Mouse (Mus musculus) midbrain, embryonic 11.5 days (tissue): ENCODE data around the gene Elovl1. TPM values are rescaled to one million over a fixed set of nuclear protein-coding genes. Genes with fewer than 3 reads are reported as not detected.

Experiments
- ATAC-seq: fragments of 200-750 bp; cut with Nextera tagmentation; 2 replicates; pipeline ENCODE4 v1.8.0; 2017; ENCODE audit warnings: moderate TSS enrichment, moderate library complexity; ENCODE audit not compliant: low FRiP score
- DNase-seq: peaks from one replicate; pipeline ENCODE4 v3.0.0; 2015; ENCODE audit warnings: low spot score; ENCODE audit errors: missing footprints
- H3K27ac ChIP-seq: fragments of 300-500 bp; sonication (generic); 2 replicates; pipeline ENCODE4 v1.5.1; 2014; ENCODE audit warnings: low read depth, low read length
- H3K27me3 ChIP-seq: fragments of 300-500 bp; sonication (generic); 2 replicates; pipeline ENCODE4 v1.6.1; 2014; ENCODE audit warnings: mild to moderate bottlenecking, low read length, moderate library complexity, mixed read lengths; ENCODE audit not compliant: control insufficient read depth, insufficient read depth
- H3K36me3 ChIP-seq: fragments of 300-500 bp; sonication (generic); 2 replicates; pipeline ENCODE4 v1.6.1; 2014; ENCODE audit warnings: mild to moderate bottlenecking, low read length, moderate library complexity, mixed read lengths; ENCODE audit not compliant: control insufficient read depth, insufficient read depth
- H3K4me1 ChIP-seq: fragments of 300-500 bp; sonication (generic); 2 replicates; pipeline ENCODE4 v1.6.1; 2014; ENCODE audit warnings: low read length; ENCODE audit not compliant: control insufficient read depth, insufficient read depth
- H3K4me2 ChIP-seq: fragments of 300-500 bp; sonication (generic); 2 replicates; pipeline ENCODE4 v1.6.1; 2014; ENCODE audit warnings: mild to moderate bottlenecking, moderate library complexity
- H3K4me3 ChIP-seq: fragments of 300-500 bp; sonication (generic); 2 replicates; pipeline ENCODE4 v1.5.1; 2014; ENCODE audit warnings: low read depth, low read length
- H3K9ac ChIP-seq: fragments of 300-500 bp; sonication (generic); 2 replicates; pipeline ENCODE4 v1.6.1; 2014; ENCODE audit warnings: low read length
- H3K9me3 ChIP-seq: fragments of 300-500 bp; sonication (generic); 2 replicates; pipeline ENCODE4 v1.6.1; 2016; ENCODE audit warnings: low read length; ENCODE audit not compliant: control insufficient read depth
- WGBS: fragments of 180-500 bp; shearing (Covaris S2); extraction: QIAGEN DNeasy Blood & Tissue Kit; methylation state at CpG from one replicate; pipeline ENCODE4 v1.1.7; 2014; 5-methylcytosine and 5-hydroxymethylcytosine counted together
- polyA plus RNA-seq: library from polyadenylated mRNA; unstranded; fragments of >200 nt; fragmentation: Nextera tagmentation; extraction: Ambion mirVana; gene quantifications from 2 replicates; pipeline ENCODE4 v1.2.1, GENCODE M21; 2014

The Elovl1 gene
- polyA plus RNA-seq, 1 experiment from 2014 or later, result 35.6 TPM

DNA sequence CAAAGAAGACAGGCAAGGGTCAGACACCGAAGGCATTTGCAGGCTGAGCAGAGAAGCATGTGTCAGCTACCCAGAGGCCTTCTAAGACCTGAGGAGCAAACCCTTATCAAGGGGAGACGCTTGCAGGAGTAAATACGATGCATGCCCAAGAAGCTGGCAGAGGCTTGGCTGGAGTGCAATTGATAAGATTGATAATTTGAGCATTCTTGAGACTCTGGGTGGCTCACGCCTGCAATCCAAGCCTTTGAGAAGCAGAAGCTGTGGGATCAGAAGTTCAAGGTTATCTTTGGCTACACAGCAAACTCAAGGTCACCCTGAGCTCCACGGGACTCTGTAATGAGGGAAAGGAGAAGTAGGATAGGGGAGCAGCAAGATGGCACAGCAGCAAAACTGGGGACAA lies 26.0 kb upstream of the Elovl1 start:
- Histone ChIP-seq H3K4me1 (no peaks in the 10 kb centered on the region), H3K9me3 (no peaks in the 10 kb centered on the region), H3K4me3 (no peak overlapping the region), H3K27ac (no peak overlapping the region), H3K4me2 (no peak overlapping the region), H3K27me3 (no peaks in the 10 kb centered on the region), H3K36me3 (peaks cover 11% of the 10 kb centered on the region; the same call in 1 of the 2 replicates), H3K9ac (no peak overlapping the region)
- ATAC-seq (no peak), DNase-seq (peak; percentile 17)
- 92% methylated on average over 5 of the region's 5 CpGs for WGBS

DNA sequence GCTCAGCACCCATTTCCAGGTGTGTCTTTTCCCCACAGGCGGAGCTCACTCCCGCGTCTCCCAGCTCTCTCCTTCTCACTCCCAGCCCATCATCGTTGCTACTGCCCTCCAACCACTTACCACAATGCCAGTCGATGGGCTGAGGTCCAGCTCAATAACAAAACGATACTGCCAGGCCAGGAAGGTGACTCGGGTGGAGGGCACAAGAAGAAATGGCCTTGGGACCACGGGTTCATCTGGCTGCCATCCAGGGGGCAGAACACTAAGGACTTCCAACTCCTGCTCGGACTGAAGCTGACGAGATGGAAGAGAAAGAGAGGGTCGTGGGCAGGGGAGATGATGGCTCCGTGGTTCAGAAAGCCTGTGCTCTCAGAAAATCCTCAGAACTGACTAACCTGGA lies 25.2 kb upstream of the Elovl1 start:
- 94% methylated on average over 12 of the region's 12 CpGs for WGBS
- peaks cover 11% of the 10 kb centered on the region; the same call in 1 of the 2 replicates for H3K36me3 ChIP-seq

DNA sequence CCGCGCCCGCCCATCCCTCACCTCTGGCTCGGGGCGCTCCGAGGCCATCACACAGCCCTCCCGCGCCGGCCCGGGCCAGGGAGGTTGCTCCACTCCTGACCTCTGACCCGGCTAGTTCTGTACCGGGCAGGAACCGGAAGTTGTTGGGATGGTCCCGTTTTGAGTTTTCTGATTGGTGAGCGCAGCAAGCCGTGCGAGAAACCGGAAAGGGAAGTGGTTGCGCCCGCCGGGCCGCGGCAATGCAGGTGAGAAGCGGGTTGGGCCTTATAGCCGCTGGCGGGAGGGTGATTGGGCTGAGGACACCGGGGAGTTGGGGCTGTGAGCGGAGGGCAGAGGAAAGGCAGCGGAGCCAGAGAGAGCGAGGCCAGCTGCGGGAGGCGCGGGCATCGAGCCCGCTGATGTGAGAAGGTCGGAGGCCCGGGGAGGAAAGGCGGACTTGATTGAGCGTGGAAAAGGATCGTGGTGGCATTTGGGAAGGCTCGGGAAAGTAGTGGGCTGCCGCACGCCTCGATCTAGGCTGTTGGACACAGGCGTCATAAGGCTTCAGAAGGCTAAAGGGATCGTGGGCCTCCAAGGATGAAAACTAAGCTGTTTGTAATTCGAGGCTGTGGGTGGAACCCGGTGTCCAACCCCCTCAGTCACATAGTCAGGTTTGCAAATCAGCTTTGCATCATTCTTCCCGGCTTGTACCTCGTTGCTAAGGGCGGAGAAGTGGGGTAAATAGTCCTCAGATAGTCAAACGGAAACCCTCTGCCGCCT lies 18.6 kb upstream of the Elovl1 start, which contains the start of the genes Szt2 and Med8:
Szt2 (minus strand) TSS at position 132 of the 759 bp plus-strand sequence.
Med8 (plus strand) TSS at position 196 of the 759 bp plus-strand sequence.
- ATAC-seq, result peak; percentile 97
- H3K4me1 ChIP-seq, result peaks cover 16% of the 10 kb centered on the region
- H3K9me3 ChIP-seq, result no peaks in the 10 kb centered on the region
- peaks cover 9% of the 10 kb centered on the region for H3K36me3 ChIP-seq
- H3K9ac ChIP-seq, result peak within 1 kb of the TSS; percentile 91
- H3K27me3 ChIP-seq, result no peaks in the 10 kb centered on the region
- H3K4me2 ChIP-seq, result peak within 1 kb of the TSS; percentile 93
- WGBS, result under 1% methylated on average over 53 of the region's 53 CpGs
- DNase-seq, result peak; percentile 97
- peak within 1 kb of the TSS; percentile 88 for H3K4me3 ChIP-seq
- H3K27ac ChIP-seq, result no peak within 1 kb of the TSS

More for the DNA sequence above, 25.2 kb upstream of the Elovl1 start:
- Histone ChIP-seq H3K4me2 (no peak overlapping the region), H3K9ac (no peak overlapping the region), H3K9me3 (no peaks in the 10 kb centered on the region), H3K4me3 (no peak overlapping the region), H3K27ac (no peak overlapping the region), H3K4me1 (no peaks in the 10 kb centered on the region), H3K27me3 (no peaks in the 10 kb centered on the region)
- ATAC-seq (no peak), DNase-seq (no peak)

DNA sequence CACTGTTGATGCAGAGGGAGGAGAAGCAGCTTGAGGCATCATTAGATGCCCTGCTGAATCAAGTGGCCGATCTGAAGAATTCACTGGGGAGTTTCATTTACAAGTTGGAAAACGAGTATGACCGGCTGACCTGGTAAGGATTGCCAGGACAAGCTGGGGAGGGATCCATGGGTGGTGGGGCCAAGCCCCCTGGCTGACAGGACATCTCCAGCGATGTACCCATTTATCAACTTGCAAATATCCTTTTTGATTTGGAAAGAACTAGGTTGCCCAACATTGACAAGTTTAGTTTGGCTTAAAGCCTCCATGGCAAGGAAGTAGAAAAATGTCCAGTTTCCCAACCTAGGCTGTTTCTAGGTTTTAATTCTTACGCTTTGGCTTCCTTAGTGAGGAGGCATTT lies 17.0 kb upstream of the Elovl1 start:
- Histone ChIP-seq H3K27me3 (no peaks in the 10 kb centered on the region), H3K27ac (no peak overlapping the region), H3K4me2 (no peak overlapping the region), H3K36me3 (peaks cover 13% of the 10 kb centered on the region), H3K4me1 (peaks cover 16% of the 10 kb centered on the region), H3K9ac (no peak overlapping the region), H3K4me3 (no peak overlapping the region), H3K9me3 (no peaks in the 10 kb centered on the region)
- 90% methylated on average over 5 of the region's 5 CpGs for WGBS
- no peak for ATAC-seq
- peak; percentile 45 for DNase-seq

DNA sequence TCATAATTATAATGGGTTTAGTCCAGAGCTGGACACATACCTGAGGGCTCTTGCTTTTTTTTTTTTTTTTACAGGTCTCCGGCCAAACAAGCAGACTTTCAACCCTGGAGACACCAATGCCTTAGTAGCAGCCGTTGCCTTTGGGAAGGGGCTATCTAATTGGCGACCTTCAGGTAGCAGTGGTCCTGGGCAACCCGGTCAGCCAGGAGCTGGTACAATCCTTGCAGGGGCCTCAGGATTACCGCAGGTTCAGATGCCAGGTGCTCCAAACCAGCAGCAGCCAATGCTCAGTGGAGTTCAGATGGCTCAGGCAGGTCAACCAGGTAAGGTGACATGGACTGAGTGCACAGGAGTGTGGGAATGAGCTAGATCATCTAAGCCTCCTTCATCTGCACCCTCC lies 14.3 kb upstream of the Elovl1 start:
- no peak for ATAC-seq
- H3K9me3 ChIP-seq, result no peaks in the 10 kb centered on the region
- peaks cover 9% of the 10 kb centered on the region for H3K4me1 ChIP-seq
- H3K36me3 ChIP-seq, result peaks cover 21% of the 10 kb centered on the region
- no peak overlapping the region for H3K4me3 ChIP-seq
- 87% methylated on average over 5 of the region's 5 CpGs for WGBS
- no peak overlapping the region for H3K27ac ChIP-seq
- H3K27me3 ChIP-seq, result no peaks in the 10 kb centered on the region
- peak; percentile 69 for DNase-seq
- H3K4me2 ChIP-seq, result no peak overlapping the region
- no peak overlapping the region for H3K9ac ChIP-seq

DNA sequence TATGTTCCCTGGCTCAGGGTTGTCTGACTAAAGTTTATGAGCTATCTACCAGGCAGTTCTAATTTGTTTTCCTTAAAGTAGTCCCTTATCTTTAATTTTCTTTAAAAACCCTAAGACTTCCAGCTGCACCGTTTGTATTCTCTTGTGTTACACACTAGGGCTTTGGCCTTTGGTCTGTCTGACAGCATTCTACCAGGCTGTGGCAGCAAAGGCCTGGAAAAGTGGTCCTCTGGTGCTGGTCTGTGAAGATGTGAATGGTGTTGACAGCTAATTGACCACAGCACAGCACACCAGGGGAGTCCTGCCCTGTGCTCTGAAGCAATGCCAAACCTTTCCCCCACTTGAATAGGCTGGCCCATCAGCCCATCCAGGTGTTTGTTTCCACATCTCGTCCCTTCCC lies 12.1 kb upstream of the Elovl1 start:
- Histone ChIP-seq H3K4me1 (no peaks in the 10 kb centered on the region), H3K9me3 (no peaks in the 10 kb centered on the region), H3K27ac (no peak overlapping the region), H3K27me3 (no peaks in the 10 kb centered on the region), H3K4me2 (no peak overlapping the region), H3K36me3 (peaks cover 21% of the 10 kb centered on the region), H3K4me3 (no peak overlapping the region), H3K9ac (no peak overlapping the region)
- 83% methylated on average over 2 of the region's 2 CpGs for WGBS
- DNase-seq (peak; percentile 51), ATAC-seq (no peak)

DNA sequence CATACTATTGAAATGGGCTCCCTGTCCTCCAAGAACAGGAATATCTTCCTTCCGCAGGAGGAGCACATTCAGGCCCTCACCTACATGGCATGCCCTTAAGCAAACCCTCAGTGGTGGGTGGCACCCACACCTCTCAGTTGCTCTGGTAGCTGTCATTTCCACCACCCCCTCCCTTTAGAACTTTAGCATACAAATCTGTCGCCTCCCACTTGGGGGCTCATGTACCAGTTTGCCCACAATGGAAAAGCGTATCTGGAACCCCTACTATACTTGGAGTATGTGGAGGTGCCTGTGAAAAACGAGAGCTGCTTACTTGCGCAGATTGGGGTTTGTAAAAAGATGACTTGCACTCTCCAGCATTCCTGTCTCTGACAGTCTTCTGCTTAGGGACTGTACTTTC lies 11.6 kb upstream of the Elovl1 start:
- H3K27ac ChIP-seq, result no peak overlapping the region
- ATAC-seq (no peak), DNase-seq (peak; percentile 54)
- H3K4me1 ChIP-seq, result no peaks in the 10 kb centered on the region
- H3K9ac ChIP-seq, result no peak overlapping the region
- H3K36me3 ChIP-seq, result peaks cover 21% of the 10 kb centered on the region
- no peaks in the 10 kb centered on the region for H3K9me3 ChIP-seq
- no peak overlapping the region for H3K4me3 ChIP-seq
- H3K4me2 ChIP-seq, result no peak overlapping the region
- whole genome bisulfite sequencing, result 92% methylated on average over 5 of the region's 5 CpGs
- H3K27me3 ChIP-seq, result no peaks in the 10 kb centered on the region

DNA sequence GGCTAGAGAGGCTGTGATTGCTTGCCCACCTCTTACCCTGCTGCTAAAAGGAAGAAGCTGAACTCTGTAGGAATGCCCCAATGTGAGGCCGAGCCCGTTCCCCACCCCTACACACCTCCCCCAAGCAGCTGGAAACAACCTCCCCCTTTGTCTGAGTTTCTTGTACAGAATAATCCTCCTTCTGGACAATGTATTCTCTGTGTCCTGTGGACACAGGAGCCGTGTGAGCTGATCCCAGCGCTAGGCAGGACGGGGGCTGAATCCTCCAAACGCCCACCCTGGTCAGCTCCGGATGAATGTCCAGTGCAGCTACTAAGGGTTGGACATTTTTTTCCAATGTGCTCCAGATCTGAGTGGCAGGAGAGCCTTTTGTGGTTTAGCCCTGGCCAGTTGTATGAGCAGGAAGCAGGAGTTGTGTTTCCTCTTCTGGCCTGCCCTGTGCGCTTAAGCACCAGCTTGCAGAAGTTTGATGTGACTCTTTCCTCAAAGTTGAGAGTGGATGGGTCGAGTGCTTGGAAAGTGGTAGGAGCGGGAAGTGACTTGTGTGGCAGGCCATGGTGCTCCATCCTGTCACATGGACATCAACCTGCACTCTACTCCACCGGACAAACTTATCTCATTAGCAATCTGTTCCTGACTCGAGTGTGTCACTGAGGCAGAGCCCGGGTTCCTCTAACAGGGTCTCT lies 10.6 kb upstream of the Elovl1 start:
- Histone ChIP-seq H3K27me3 (no peaks in the 10 kb centered on the region), H3K4me1 (no peaks in the 10 kb centered on the region), H3K9me3 (no peaks in the 10 kb centered on the region), H3K36me3 (peaks cover 21% of the 10 kb centered on the region), H3K27ac (no peak overlapping the region), H3K9ac (no peak overlapping the region), H3K4me2 (no peak overlapping the region), H3K4me3 (no peak overlapping the region)
- 87% methylated on average over 13 of the region's 13 CpGs for WGBS
- ATAC-seq, result no peak
- DNase-seq, result peak; percentile 39

DNA sequence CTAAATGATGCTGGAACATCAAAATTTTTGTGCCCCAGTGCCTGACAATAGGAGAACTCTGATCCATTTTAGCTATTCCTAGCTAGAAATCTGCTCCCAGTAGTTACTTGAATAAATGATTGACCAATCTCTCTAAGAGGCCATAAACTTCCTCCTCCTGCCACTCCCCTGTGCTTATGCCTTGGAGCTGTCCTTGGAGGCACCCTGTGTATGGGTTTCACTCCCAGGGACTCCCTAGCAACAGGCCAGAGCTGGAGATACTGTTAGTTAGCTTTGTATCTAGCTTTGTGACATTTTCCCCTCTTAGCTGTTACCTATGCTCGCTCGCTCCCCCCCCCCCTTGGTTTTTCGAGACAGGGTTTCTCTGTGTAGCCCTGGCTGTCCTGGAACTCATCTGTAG lies 6.5 kb upstream of the Elovl1 start:
- no peak overlapping the region for H3K9ac ChIP-seq
- no peaks in the 10 kb centered on the region for H3K27me3 ChIP-seq

More for the DNA sequence above, 6.5 kb upstream of the Elovl1 start:
- 92% methylated on average over 3 of the region's 3 CpGs for WGBS
- DNase-seq (no peak), ATAC-seq (no peak)
- no peaks in the 10 kb centered on the region for H3K4me1 ChIP-seq
- H3K4me3 ChIP-seq, result no peak overlapping the region
- peaks cover 8% of the 10 kb centered on the region; the same call in 1 of the 2 replicates for H3K36me3 ChIP-seq
- no peaks in the 10 kb centered on the region for H3K9me3 ChIP-seq
- no peak overlapping the region for H3K27ac ChIP-seq
- H3K4me2 ChIP-seq, result no peak overlapping the region
